Mouse (Mus musculus) neural tube, embryonic 12.5 days (tissue): Measurements from ENCODE around the gene Pde9a. TPM values are rescaled to one million over a fixed set of nuclear protein-coding genes. Genes with fewer than 3 reads are reported as not detected.

ENCODE experiments used
- ATAC-seq: fragments of 200-750 bp; cut with Nextera tagmentation; 2 replicates; pipeline ENCODE4 v1.8.0; 2017; ENCODE audit warnings: low read depth, mild to moderate bottlenecking, moderate TSS enrichment, moderate library complexity; ENCODE audit not compliant: low FRiP score
- H3K27ac ChIP-seq: fragments of 300-500 bp; sonication (generic); 2 replicates; pipeline ENCODE4 v1.5.1; 2016
- H3K27me3 ChIP-seq: fragments of 300-500 bp; sonication (generic); replicated peaks from 2 replicates; pipeline ENCODE4 v1.6.1; 2016; ENCODE audit warnings: mild to moderate bottlenecking
- H3K36me3 ChIP-seq: fragments of 300-500 bp; sonication (generic); 2 replicates; pipeline ENCODE4 v1.6.1; 2016; ENCODE audit warnings: mild to moderate bottlenecking
- H3K4me1 ChIP-seq: fragments of 300-500 bp; sonication (generic); 2 replicates; pipeline ENCODE4 v1.6.1; 2016
- H3K4me2 ChIP-seq: fragments of 300-500 bp; sonication (generic); replicated peaks from 2 replicates; pipeline ENCODE4 v1.6.1; 2016; ENCODE audit warnings: mild to moderate bottlenecking
- H3K4me3 ChIP-seq: fragments of 300-500 bp; sonication (generic); 2 replicates; pipeline ENCODE4 v1.5.1; 2016
- H3K9ac ChIP-seq: fragments of 300-500 bp; sonication (generic); 2 replicates; pipeline ENCODE4 v1.6.1; 2016; ENCODE audit warnings: mild to moderate bottlenecking
- H3K9me3 ChIP-seq: fragments of 300-500 bp; sonication (generic); 2 replicates; pipeline ENCODE4 v1.6.1; 2016; ENCODE audit warnings: mild to moderate bottlenecking
- WGBS: fragments of 180-500 bp; shearing (Covaris S2); methylation state at CpG from one replicate; pipeline ENCODE4 v1.1.7; 2016; 5-methylcytosine and 5-hydroxymethylcytosine counted together
- polyA plus RNA-seq: library from polyadenylated mRNA; unstranded; fragments of >200 nt; fragmentation: Nextera tagmentation; extraction: Ambion mirVana; gene quantifications from 2 replicates; pipeline ENCODE4 v1.2.1, GENCODE M21; 2016

The Pde9a gene
- polyA plus RNA-seq, 1 experiment from 2014 or later, result 42.7 TPM

DNA sequence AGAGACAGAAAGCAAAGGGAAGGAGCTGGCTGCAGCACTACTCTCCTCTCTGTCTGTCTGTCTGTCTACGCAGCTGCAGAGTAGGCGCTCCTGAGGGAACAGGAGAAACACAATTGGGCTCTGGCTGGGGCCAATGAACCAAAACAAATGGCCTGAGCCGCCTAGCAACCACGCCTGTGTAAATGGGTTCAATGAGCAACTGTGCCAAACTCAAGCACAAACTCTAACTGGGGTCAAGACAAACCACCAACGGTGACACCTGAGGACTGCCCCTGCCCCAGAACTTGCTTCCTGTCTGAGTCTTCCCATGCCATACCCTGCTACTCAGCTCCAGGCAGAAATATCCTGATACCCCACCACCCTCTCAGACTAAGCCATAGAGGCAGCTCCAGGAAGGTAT is 119.0 kb downstream of the Pde9a start:
- Histone ChIP-seq H3K9ac (no peak overlapping the region), H3K4me3 (no peak overlapping the region), H3K27ac (no peak overlapping the region), H3K27me3 (no peaks in the 10 kb centered on the region), H3K9me3 (no peaks in the 10 kb centered on the region), H3K4me1 (peaks cover 10% of the 10 kb centered on the region; the same call in 1 of the 2 replicates), H3K36me3 (peaks cover 93% of the 10 kb centered on the region), H3K4me2 (no peak overlapping the region)
- WGBS, result 32% methylated on average over 5 of the region's 5 CpGs
- ATAC-seq, result no peak

DNA sequence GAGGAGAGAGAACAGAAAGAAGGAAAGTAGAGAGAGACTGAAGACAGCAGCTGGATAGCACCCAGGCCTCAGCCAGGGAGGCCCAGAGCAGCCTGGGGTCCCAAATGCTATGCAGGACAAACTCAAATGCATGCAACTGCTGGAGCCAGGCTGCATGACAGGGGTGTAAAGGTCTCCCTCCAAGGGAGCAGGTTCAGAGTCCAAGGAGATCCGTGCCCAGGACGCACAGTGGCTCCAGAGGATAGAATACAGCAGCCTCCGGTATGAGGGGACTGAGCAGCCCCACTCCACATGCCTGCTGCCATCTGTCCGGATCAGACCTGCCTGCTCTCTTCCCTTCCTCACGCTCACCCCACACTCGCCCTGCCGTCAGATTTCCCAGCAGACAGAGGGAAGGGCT is 120.3 kb downstream of the Pde9a start:
- H3K9ac ChIP-seq, result no peak overlapping the region
- peaks cover 83% of the 10 kb centered on the region for H3K36me3 ChIP-seq
- H3K4me2 ChIP-seq, result no peak overlapping the region
- no peak overlapping the region for H3K4me3 ChIP-seq
- ATAC-seq, result no peak
- no peaks in the 10 kb centered on the region for H3K27me3 ChIP-seq
- H3K27ac ChIP-seq, result no peak overlapping the region
- WGBS, result 93% methylated on average over 7 of the region's 7 CpGs
- no peaks in the 10 kb centered on the region for H3K9me3 ChIP-seq
- peaks cover 10% of the 10 kb centered on the region; the same call in 1 of the 2 replicates for H3K4me1 ChIP-seq

DNA sequence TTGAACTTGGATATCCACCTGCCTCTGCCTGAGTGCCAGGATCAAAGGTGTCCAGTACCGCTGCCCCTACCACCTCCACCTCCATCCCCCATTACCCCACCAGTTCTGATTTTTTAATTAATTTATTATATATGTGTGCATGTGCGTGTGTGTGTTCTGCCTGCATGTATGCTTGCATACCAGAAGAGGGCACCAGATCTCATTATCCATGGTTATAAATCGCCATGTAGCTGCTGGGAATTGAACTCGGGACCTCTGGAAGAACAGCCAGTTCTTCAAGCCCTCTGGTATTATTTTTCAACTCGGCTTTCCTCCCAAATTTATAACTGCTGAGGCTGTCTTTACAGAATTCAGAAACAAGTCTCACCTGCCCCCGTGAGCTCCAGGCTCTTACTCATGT is 124.9 kb downstream of the Pde9a start:
- Histone ChIP-seq H3K27ac (no peak overlapping the region), H3K4me3 (peak overlapping the region; percentile 77; the same call in 1 of the 2 replicates), H3K36me3 (peaks cover 40% of the 10 kb centered on the region), H3K4me1 (no peaks in the 10 kb centered on the region), H3K9me3 (no peaks in the 10 kb centered on the region), H3K27me3 (no peaks in the 10 kb centered on the region), H3K4me2 (peak overlapping the region; percentile 84), H3K9ac (no peak overlapping the region)
- ATAC-seq, result no peak
- WGBS, result 94% methylated on average over 6 of the region's 6 CpGs

DNA sequence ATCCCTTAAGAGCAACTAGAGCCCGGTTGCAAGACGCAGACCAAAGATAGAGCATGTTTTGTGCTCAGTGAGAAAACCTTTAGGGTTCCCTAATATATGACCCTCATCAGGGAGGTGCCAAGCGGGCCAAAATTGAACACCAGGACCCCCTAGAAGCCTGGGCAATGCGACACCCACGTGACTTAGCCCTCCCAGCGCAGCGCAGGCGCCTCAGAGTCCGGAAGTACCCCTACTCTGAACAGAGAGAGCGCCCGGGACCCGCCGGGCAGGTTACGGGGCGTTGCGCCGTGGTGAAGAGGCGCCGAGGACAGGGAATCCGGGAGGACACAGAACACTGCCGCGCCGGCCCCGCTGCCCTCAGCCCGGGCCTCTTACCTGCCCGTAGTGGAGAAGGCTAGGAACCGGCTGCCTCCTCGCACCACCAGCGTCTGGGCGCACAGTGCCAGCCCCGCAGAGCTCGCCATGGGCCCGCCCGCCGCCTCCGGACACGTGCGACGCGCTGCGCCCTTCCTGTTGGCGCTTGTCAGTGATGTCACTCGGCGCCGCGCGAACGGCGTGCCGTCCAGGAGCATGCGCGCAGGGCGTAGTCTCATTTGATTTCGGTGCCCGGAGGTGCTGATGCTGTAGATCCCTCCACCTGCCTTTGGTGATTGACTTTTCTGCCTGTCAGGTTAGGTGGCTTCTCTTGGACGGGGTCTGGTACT is 125.9 kb downstream of the Pde9a start:
- Histone ChIP-seq H3K9ac (peak overlapping the region; percentile 61), H3K27ac (no peak overlapping the region; the same call in 1 of the 2 replicates), H3K4me2 (peak overlapping the region; percentile 84), H3K4me3 (peak overlapping the region; percentile 77), H3K27me3 (no peaks in the 10 kb centered on the region), H3K9me3 (no peaks in the 10 kb centered on the region), H3K36me3 (peaks cover 32% of the 10 kb centered on the region), H3K4me1 (no peaks in the 10 kb centered on the region)
- ATAC-seq, result peak; percentile 96
- WGBS, result under 1% methylated on average over 55 of the region's 56 CpGs

DNA sequence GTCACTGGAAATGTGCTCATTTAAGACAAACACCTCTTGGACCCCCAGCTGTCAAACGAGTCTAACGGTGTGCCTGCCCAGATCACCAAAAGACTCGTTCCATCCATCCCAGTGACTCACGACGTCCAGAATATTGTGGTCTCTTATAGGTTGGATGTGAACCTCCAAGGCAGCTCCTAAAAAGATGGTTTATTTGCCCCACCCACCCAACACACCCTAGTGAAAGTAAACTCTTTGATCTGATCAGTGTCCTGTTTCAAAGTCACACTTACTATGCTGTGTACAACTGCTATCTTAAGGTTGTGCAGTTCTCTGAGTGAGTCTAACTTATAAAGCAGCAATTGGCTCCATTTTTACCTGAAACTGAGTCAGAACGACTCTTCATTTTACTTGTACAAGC is 126.6 kb downstream of the Pde9a start:
- H3K9me3 ChIP-seq, result no peaks in the 10 kb centered on the region
- ATAC-seq, result peak; percentile 31; the same call in 1 of the 2 replicates
- peak overlapping the region; percentile 84 for H3K4me2 ChIP-seq
- peak overlapping the region; percentile 61 for H3K9ac ChIP-seq
- H3K27ac ChIP-seq, result no peak overlapping the region; the same call in 1 of the 2 replicates
- no peaks in the 10 kb centered on the region for H3K4me1 ChIP-seq
- H3K4me3 ChIP-seq, result peak overlapping the region; percentile 77
- 20% methylated on average over 6 of the region's 6 CpGs for WGBS
- H3K36me3 ChIP-seq, result peaks cover 26% of the 10 kb centered on the region
- no peaks in the 10 kb centered on the region for H3K27me3 ChIP-seq

DNA sequence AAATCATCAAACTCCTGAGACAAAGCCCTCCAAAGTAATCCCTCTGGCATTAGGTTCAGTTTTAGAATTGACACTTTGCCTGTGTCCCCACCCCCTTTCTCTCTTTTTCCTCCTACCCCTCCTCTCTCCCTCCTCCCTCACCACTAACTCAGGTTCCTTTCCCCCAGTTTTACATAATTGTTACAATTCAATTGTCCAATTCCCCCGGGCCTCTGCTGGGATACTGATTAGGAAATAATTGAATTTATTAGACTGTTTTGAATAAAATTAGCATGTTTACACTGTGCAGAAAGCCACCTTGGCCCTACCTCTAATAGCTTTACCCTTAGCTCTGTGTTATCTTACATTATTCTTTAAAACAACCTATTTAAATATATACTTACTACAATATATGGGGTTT is 128.7 kb downstream of the Pde9a start:
- 63% methylated on average over 1 of the region's 1 CpGs for WGBS
- no peaks in the 10 kb centered on the region for H3K4me1 ChIP-seq
- ATAC-seq, result no peak
- H3K9me3 ChIP-seq, result no peaks in the 10 kb centered on the region
- H3K36me3 ChIP-seq, result peaks cover 5% of the 10 kb centered on the region
- H3K4me3 ChIP-seq, result no peak overlapping the region
- no peak overlapping the region for H3K9ac ChIP-seq
- no peak overlapping the region for H3K4me2 ChIP-seq
- no peaks in the 10 kb centered on the region for H3K27me3 ChIP-seq
- H3K27ac ChIP-seq, result no peak overlapping the region

DNA sequence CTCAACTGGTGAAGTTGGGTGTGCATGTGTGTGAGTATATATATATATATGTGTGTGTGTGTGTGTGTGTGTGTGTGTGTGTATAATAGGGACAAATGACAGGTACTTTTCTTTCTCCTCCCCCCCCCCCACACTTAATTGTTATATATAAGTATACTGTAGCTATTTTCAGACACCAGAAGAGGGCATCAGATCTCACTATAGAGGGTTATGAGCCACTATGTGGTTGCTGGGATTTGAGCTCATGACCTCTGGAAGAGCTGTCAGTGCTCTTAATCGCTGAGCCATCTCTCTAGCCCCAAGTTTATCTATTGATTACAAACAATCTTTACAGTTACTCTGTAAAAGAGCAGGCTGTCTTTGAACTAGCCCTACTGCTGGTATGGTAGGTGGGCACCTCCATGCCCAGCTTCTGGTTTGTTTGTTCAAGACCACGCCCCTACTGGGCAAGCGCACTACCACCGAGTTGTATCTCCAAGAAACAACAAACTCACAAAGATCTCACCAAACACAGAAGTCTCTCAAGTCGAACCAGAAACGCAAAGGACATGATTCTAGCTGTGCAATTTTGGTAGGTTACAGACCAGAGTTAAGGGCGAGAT is 133.4 kb downstream of the Pde9a start:
- peak; percentile 44 for ATAC-seq
- peaks cover 17% of the 10 kb centered on the region for H3K4me1 ChIP-seq
- H3K4me2 ChIP-seq, result peak overlapping the region; percentile 74
- no peaks in the 10 kb centered on the region for H3K9me3 ChIP-seq
- peak overlapping the region; percentile 56 for H3K4me3 ChIP-seq
- no peak overlapping the region for H3K27ac ChIP-seq
- H3K9ac ChIP-seq, result no peak overlapping the region
- no peaks in the 10 kb centered on the region for H3K27me3 ChIP-seq
- WGBS, result 4% methylated on average over 7 of the region's 7 CpGs
- H3K36me3 ChIP-seq, result peaks cover 13% of the 10 kb centered on the region; the same call in 1 of the 2 replicates

DNA sequence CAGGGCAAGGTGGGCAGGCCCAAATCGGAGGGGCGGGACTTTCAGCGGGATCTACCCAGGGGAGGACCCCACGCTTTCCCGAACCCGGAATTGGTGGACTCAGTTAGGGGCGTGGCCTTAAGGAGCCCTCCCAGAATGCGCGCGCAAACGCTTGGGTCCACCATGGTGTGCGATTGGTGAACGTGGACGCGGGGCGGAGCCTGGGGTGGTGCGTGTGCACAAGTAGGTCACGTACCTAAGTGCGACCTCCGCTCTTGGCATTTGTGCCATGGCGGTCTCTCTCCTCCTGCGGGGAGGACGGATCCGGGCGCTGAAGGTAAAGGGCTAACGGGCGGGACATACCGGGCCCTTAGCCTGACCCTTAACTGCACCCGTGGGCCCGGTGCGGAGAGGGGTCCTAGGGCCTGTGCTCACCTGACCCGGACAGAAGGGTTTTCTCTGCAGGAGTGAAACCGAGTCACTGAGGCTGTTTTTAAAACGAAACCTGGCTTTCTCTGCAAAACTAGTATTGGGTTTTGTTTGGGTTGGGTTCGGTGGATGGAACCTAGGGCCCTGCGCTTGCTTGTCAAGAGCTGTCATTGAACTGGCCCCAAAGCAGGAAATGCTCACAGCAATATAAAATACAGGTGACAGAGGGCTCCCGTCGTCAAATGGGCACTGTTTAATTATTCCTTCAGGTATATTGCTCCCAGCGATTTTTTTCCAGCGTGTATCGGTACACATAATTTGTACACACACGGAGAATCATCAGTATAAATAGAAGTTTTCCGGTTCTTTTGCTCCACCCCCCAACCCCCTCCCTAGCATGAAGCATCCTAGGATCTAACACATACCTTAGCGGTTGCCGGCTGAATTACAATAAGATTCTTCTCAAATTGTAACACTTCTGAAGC is 134.2 kb downstream of the Pde9a start, which contains the start of the genes Wdr4 and Ndufv3:
TSS of gene Wdr4 (minus strand) at position 35 of the 893 bp plus-strand sequence.
TSS of gene Ndufv3 (plus strand) at position 170 of the 893 bp plus-strand sequence.
- Histone ChIP-seq H3K4me1 (peaks cover 17% of the 10 kb centered on the region), H3K27me3 (no peaks in the 10 kb centered on the region), H3K9ac (peak within 1 kb of the TSS; percentile 56), H3K36me3 (peaks cover 16% of the 10 kb centered on the region; the same call in 1 of the 2 replicates), H3K4me3 (peak within 1 kb of the TSS; percentile 56), H3K4me2 (peak within 1 kb of the TSS; percentile 74), H3K27ac (no peak within 1 kb of the TSS; the same call in 1 of the 2 replicates), H3K9me3 (no peaks in the 10 kb centered on the region)
- peak; percentile 96 for ATAC-seq
- WGBS, result under 1% methylated on average over 45 of the region's 45 CpGs

DNA sequence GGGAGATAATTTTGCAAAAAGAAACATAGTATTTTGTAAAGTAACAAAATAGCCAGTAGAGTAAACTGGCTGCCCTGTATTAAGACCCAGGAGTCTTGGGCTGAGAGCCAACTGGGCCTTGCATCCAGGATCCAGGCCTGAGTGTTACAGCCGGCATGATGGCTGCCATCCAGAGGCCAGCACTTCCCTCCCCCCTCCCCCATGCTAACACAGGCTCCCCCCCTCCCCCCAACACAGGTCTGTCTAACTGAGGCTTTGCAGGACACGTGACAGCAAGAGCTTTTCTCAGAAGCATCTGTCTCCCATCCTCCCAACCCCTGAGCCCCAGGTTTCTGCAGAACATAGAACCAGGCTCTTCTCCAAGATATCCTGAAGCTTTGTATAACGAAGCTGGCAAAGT is 134.9 kb downstream of the Pde9a start:
- H3K27ac ChIP-seq, result no peak overlapping the region
- peaks cover 17% of the 10 kb centered on the region for H3K4me1 ChIP-seq
- peak overlapping the region; percentile 56; the same call in 1 of the 2 replicates for H3K9ac ChIP-seq
- WGBS, result 25% methylated on average over 3 of the region's 3 CpGs
- peak overlapping the region; percentile 74 for H3K4me2 ChIP-seq
- peaks cover 16% of the 10 kb centered on the region; the same call in 1 of the 2 replicates for H3K36me3 ChIP-seq
- no peaks in the 10 kb centered on the region for H3K9me3 ChIP-seq
- no peak for ATAC-seq
- H3K27me3 ChIP-seq, result no peaks in the 10 kb centered on the region
- peak overlapping the region; percentile 56 for H3K4me3 ChIP-seq

DNA sequence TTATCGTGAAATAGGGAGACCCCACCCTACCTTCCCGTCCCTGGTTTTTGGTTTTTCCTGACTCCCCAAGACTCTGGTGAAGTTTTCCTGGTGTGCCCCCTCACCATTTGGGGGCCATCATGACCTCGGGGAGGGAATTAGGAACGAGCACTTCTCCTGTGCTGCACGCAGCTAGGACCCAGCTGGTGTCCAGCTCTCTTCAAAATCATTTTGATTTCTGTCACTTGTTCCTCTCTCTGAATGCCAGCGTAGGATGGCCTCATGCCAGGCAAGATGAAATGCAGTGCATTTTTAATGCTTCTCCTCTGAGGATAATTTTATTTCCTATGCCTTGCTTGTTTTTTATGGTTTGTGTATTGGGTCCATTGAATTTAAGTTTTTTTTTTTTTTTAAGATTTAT is 135.9 kb downstream of the Pde9a start:
- H3K9me3 ChIP-seq, result no peaks in the 10 kb centered on the region
- H3K36me3 ChIP-seq, result peaks cover 19% of the 10 kb centered on the region
- H3K27ac ChIP-seq, result no peak overlapping the region
- no peaks in the 10 kb centered on the region for H3K27me3 ChIP-seq
- no peak overlapping the region for H3K4me3 ChIP-seq
- no peak for ATAC-seq
- H3K4me1 ChIP-seq, result peaks cover 17% of the 10 kb centered on the region
- H3K9ac ChIP-seq, result no peak overlapping the region
- WGBS, result 84% methylated on average over 6 of the region's 6 CpGs
- H3K4me2 ChIP-seq, result no peak overlapping the region

DNA sequence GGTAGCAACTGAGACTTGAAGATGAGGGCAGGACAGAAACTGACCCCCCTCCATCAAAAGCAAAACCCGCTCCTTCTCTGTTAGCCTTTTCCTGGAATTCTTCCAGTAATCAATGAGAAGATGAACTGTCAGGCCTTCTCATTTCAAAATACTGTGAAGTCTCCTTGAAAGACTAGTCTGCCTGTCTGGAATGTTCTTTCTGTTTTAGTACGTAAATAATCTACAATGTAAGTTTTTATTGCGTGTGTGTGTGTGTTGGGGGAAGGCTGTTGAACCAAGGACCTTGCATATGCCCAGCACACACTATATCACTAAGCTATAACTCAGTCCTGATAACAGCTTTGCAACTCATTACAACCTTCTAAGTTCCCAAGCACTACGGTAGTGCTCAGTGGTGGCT is 139.1 kb downstream of the Pde9a start:
- peaks cover 17% of the 10 kb centered on the region for H3K4me1 ChIP-seq
- H3K9me3 ChIP-seq, result no peaks in the 10 kb centered on the region
- no peak overlapping the region for H3K27ac ChIP-seq
- no peak overlapping the region for H3K9ac ChIP-seq
- H3K36me3 ChIP-seq, result peaks cover 38% of the 10 kb centered on the region
- H3K4me3 ChIP-seq, result no peak overlapping the region
- WGBS, result 94% methylated on average over 4 of the region's 4 CpGs
- ATAC-seq, result no peak
- H3K4me2 ChIP-seq, result no peak overlapping the region
- H3K27me3 ChIP-seq, result no peaks in the 10 kb centered on the region

DNA sequence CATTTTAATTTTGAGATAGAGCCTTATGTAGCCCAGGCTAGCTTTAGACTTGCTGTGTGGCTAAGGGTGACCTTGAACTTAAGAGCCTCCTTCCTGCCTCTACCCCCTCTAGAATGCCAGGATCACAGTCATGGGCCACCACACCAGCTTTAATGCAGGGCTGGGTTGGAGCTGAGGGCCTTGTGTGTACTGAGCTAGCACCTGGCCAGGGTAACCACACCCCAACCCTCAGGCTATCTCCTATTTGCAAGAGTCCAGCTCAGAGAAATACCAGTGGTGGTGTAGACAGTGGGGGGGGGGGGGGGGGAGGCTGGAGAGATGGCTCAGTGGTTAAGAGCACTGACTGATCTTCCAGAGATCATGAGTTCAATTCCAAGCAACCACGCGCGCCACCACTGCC is 139.8 kb downstream of the Pde9a start:
- H3K9ac ChIP-seq, result no peak overlapping the region
- no peak overlapping the region for H3K27ac ChIP-seq
- H3K4me1 ChIP-seq, result peaks cover 11% of the 10 kb centered on the region
- no peak overlapping the region for H3K4me2 ChIP-seq
- no peaks in the 10 kb centered on the region for H3K9me3 ChIP-seq
- H3K27me3 ChIP-seq, result no peaks in the 10 kb centered on the region
- 98% methylated on average over 3 of the region's 3 CpGs for WGBS
- H3K36me3 ChIP-seq, result peaks cover 42% of the 10 kb centered on the region
- no peak for ATAC-seq
- H3K4me3 ChIP-seq, result no peak overlapping the region
